Mouse (Mus musculus): ENCODE data around the gene Srpr. TPM values are rescaled to one million over a fixed set of nuclear protein-coding genes. Genes with fewer than 3 reads are reported as not detected.

Gene Srpr
- polyA plus RNA-seq, 1 experiment from 2014 or later, result 55.1 TPM

GRCm38 (mm10) chr9:35182832-35183231, 17.1 kb upstream of the Srpr start:
- DNase-seq (ENCODE audit: low spot score), result no peak
- no peak for ATAC-seq
- Histone ChIP-seq H3K9me3 (replicated peaks; ENCODE audit: control insufficient read depth, low read length) (no peaks in the 10 kb centered on the region), H3K27ac (ENCODE audit: low read depth, low read length) (no peak overlapping the region), H3K4me2 (ENCODE audit: low read length) (no peak overlapping the region), H3K4me3 (ENCODE audit: low read depth, low read length) (no peak overlapping the region), H3K4me1 (ENCODE audit: control insufficient read depth, insufficient read depth, low read length) (no peaks in the 10 kb centered on the region), H3K36me3 (ENCODE audit: control insufficient read depth, insufficient read depth, low read length) (no peaks in the 10 kb centered on the region; the same call in 1 of the 2 replicates), H3K27me3 (replicated peaks; ENCODE audit: control insufficient read depth, insufficient read depth, low read length) (no peaks in the 10 kb centered on the region), H3K9ac (ENCODE audit: low read length) (no peak overlapping the region)
- WGBS, result 85% methylated on average over 2 of the region's 2 CpGs

DNA sequence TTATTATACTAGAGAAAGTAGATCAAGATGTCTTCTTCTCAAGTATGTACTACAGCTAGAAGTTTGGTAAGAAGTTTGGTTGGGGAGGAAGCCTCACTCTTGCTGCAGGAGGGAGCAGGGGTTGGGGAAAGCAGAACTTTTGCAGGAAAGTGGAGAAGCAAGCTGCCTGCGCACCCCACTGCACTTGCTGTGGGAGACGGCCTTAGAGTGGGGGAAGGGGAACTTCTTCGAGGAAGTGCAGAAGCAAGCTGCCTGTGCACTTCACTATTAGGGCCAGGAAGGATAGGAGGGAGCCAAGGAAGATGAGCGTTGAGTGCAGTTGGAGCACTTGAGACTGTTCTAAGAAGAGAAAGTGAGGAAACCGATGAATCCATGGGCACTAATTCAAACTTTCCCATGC, 16.6 kb upstream of the Srpr start:
- Histone ChIP-seq H3K36me3 (ENCODE audit: control insufficient read depth, insufficient read depth, low read length) (no peaks in the 10 kb centered on the region; the same call in 1 of the 2 replicates), H3K4me1 (ENCODE audit: control insufficient read depth, insufficient read depth, low read length) (no peaks in the 10 kb centered on the region), H3K9me3 (replicated peaks; ENCODE audit: control insufficient read depth, low read length) (no peaks in the 10 kb centered on the region), H3K4me2 (ENCODE audit: low read length) (no peak overlapping the region), H3K9ac (ENCODE audit: low read length) (no peak overlapping the region), H3K4me3 (ENCODE audit: low read depth, low read length) (no peak overlapping the region), H3K27me3 (replicated peaks; ENCODE audit: control insufficient read depth, insufficient read depth, low read length) (no peaks in the 10 kb centered on the region), H3K27ac (ENCODE audit: low read depth, low read length) (no peak overlapping the region)
- WGBS, result 72% methylated on average over 5 of the region's 5 CpGs
- DNase-seq (ENCODE audit: low spot score), result no peak
- no peak for ATAC-seq

DNA sequence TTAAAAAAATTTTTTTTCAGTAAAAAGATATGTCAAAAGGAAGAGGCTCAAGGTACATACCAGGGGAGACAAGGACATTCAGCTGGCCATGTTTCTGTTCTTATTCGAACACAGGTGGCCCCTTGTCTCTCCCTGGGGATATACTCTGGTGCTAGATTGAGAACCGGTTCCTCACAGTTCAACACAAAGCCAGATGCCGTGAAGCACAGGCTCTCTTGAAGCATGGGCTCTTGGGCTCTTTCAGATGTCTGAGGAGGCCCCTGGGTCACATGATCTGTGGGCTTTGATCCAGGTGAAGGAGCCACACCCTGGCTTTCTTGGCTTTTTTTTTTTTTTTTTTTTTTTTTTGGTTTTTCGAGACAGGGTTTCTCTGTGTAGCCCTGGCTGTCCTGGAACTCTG, 13.5 kb upstream of the Srpr start:
- Histone ChIP-seq H3K27me3 (replicated peaks; ENCODE audit: control insufficient read depth, insufficient read depth, low read length) (no peaks in the 10 kb centered on the region), H3K36me3 (ENCODE audit: control insufficient read depth, insufficient read depth, low read length) (peaks cover 8% of the 10 kb centered on the region; the same call in 1 of the 2 replicates), H3K4me2 (ENCODE audit: low read length) (no peak overlapping the region), H3K27ac (ENCODE audit: low read depth, low read length) (no peak overlapping the region), H3K4me1 (ENCODE audit: control insufficient read depth, insufficient read depth, low read length) (0 out of 2 replicates have a peak, but pooled peaks cover 2% of the 10 kb centered on the region), H3K9ac (ENCODE audit: low read length) (no peak overlapping the region), H3K4me3 (ENCODE audit: low read depth, low read length) (no peak overlapping the region), H3K9me3 (replicated peaks; ENCODE audit: control insufficient read depth, low read length) (no peaks in the 10 kb centered on the region)
- ATAC-seq, result no peak
- DNase-seq (ENCODE audit: low spot score), result no peak
- whole genome bisulfite sequencing, result 78% methylated on average over 4 of the region's 4 CpGs

- Histone ChIP-seq H3K4me1 (ENCODE audit: control insufficient read depth, insufficient read depth, low read length) (0 out of 2 replicates have a peak, but pooled peaks cover 2% of the 10 kb centered on the region), H3K27me3 (replicated peaks; ENCODE audit: control insufficient read depth, insufficient read depth, low read length) (no peaks in the 10 kb centered on the region), H3K4me2 (ENCODE audit: low read length) (no peak overlapping the region), H3K27ac (ENCODE audit: low read depth, low read length) (no peak overlapping the region), H3K4me3 (ENCODE audit: low read depth, low read length) (no peak overlapping the region), H3K9me3 (replicated peaks; ENCODE audit: control insufficient read depth, low read length) (no peaks in the 10 kb centered on the region), H3K36me3 (ENCODE audit: control insufficient read depth, insufficient read depth, low read length) (peaks cover 8% of the 10 kb centered on the region; the same call in 1 of the 2 replicates), H3K9ac (ENCODE audit: low read length) (no peak overlapping the region)
- WGBS, result 89% methylated on average over 10 of the region's 10 CpGs
- ATAC-seq (no peak), DNase-seq (ENCODE audit: low spot score) (no peak)
Observed at GRCm38 (mm10) chr9:35187351-35187903, 12.5 kb upstream of the Srpr start.

DNA sequence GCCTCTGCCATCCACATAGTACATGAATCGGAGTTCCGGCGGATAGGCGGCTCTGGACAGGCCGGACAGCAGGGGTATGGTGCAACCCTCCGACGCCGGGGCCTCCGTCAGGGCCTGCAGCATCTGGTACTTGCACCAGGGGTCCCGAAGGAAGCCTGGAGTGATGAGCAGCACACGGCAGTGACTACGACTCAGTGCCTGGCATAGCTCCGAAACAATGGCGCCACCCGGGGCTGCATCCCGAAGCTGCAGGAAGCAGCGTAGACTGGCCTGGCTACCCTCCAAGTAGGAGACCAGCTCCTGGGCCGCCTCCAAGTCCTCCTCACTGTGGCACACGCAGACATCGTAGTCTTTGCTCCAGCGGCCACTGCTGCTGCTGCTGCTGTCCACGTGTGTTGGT, 11.3 kb upstream of the Srpr start:
- 0 out of 2 replicates have a peak, but pooled peaks cover 2% of the 10 kb centered on the region for H3K4me1 ChIP-seq (ENCODE audit: control insufficient read depth, insufficient read depth, low read length)
- H3K36me3 ChIP-seq (ENCODE audit: control insufficient read depth, insufficient read depth, low read length), result peaks cover 8% of the 10 kb centered on the region; the same call in 1 of the 2 replicates
- no peaks in the 10 kb centered on the region for H3K9me3 ChIP-seq (replicated peaks; ENCODE audit: control insufficient read depth, low read length)
- no peaks in the 10 kb centered on the region for H3K27me3 ChIP-seq (replicated peaks; ENCODE audit: control insufficient read depth, insufficient read depth, low read length)
- DNase-seq (ENCODE audit: low spot score) (peak; percentile 78), ATAC-seq (peak; percentile 60; the same call in 1 of the 2 replicates)
- WGBS, result 56% methylated on average over 22 of the region's 22 CpGs
- no peak overlapping the region for H3K9ac ChIP-seq (ENCODE audit: low read length)
- H3K4me3 ChIP-seq (ENCODE audit: low read depth, low read length), result no peak overlapping the region
- no peak overlapping the region for H3K4me2 ChIP-seq (ENCODE audit: low read length)
- H3K27ac ChIP-seq (ENCODE audit: low read depth, low read length), result no peak overlapping the region

GRCm38 (mm10) chr9:35192983-35193542, 6.9 kb upstream of the Srpr start:
- DNase-seq (ENCODE audit: low spot score), result no peak
- no peaks in the 10 kb centered on the region for H3K27me3 ChIP-seq (replicated peaks; ENCODE audit: control insufficient read depth, insufficient read depth, low read length)
- WGBS, result 78% methylated on average over 11 of the region's 11 CpGs
- H3K4me3 ChIP-seq (ENCODE audit: low read depth, low read length), result no peak overlapping the region
- H3K9me3 ChIP-seq (replicated peaks; ENCODE audit: control insufficient read depth, low read length), result no peaks in the 10 kb centered on the region
- no peak for ATAC-seq
- no peak overlapping the region for H3K27ac ChIP-seq (ENCODE audit: low read depth, low read length)
- no peak overlapping the region for H3K4me2 ChIP-seq (ENCODE audit: low read length)
- 0 out of 2 replicates have a peak, but pooled peaks cover 8% of the 10 kb centered on the region for H3K36me3 ChIP-seq (ENCODE audit: control insufficient read depth, insufficient read depth, low read length)
- H3K4me1 ChIP-seq (ENCODE audit: control insufficient read depth, insufficient read depth, low read length), result 0 out of 2 replicates have a peak, but pooled peaks cover 2% of the 10 kb centered on the region
- no peak overlapping the region for H3K9ac ChIP-seq (ENCODE audit: low read length)

GRCm38 (mm10) chr9:35194048-35194447, 5.9 kb upstream of the Srpr start:
- no peak overlapping the region for H3K4me2 ChIP-seq (ENCODE audit: low read length)
- no peak overlapping the region for H3K27ac ChIP-seq (ENCODE audit: low read depth, low read length)
- DNase-seq (ENCODE audit: low spot score) (no peak), ATAC-seq (no peak)
- H3K4me3 ChIP-seq (ENCODE audit: low read depth, low read length), result no peak overlapping the region
- no peak overlapping the region for H3K9ac ChIP-seq (ENCODE audit: low read length)
- 0 out of 2 replicates have a peak, but pooled peaks cover under 1% of the 10 kb centered on the region for H3K4me1 ChIP-seq (ENCODE audit: control insufficient read depth, insufficient read depth, low read length)
- WGBS, result 94% methylated on average over 3 of the region's 3 CpGs
- H3K36me3 ChIP-seq (ENCODE audit: control insufficient read depth, insufficient read depth, low read length), result 0 out of 2 replicates have a peak, but pooled peaks cover 5% of the 10 kb centered on the region
- H3K9me3 ChIP-seq (replicated peaks; ENCODE audit: control insufficient read depth, low read length), result no peaks in the 10 kb centered on the region
- no peaks in the 10 kb centered on the region for H3K27me3 ChIP-seq (replicated peaks; ENCODE audit: control insufficient read depth, insufficient read depth, low read length)

GRCm38 (mm10) chr9:35197625-35198024, 2.4 kb upstream of the Srpr start:
- H3K27me3 ChIP-seq (replicated peaks; ENCODE audit: control insufficient read depth, insufficient read depth, low read length), result no peaks in the 10 kb centered on the region
- H3K4me1 ChIP-seq (ENCODE audit: control insufficient read depth, insufficient read depth, low read length), result peaks cover 9% of the 10 kb centered on the region
- no peak for DNase-seq (ENCODE audit: low spot score)
- no peak for ATAC-seq
- no peak overlapping the region for H3K4me3 ChIP-seq (ENCODE audit: low read depth, low read length)
- no peak overlapping the region for H3K9ac ChIP-seq (ENCODE audit: low read length)
- 88% methylated on average over 3 of the region's 3 CpGs for WGBS
- no peak overlapping the region for H3K27ac ChIP-seq (ENCODE audit: low read depth, low read length)
- no peak overlapping the region for H3K4me2 ChIP-seq (ENCODE audit: low read length)
- H3K36me3 ChIP-seq (ENCODE audit: control insufficient read depth, insufficient read depth, low read length), result no peaks in the 10 kb centered on the region
- H3K9me3 ChIP-seq (replicated peaks; ENCODE audit: control insufficient read depth, low read length), result no peaks in the 10 kb centered on the region

DNA sequence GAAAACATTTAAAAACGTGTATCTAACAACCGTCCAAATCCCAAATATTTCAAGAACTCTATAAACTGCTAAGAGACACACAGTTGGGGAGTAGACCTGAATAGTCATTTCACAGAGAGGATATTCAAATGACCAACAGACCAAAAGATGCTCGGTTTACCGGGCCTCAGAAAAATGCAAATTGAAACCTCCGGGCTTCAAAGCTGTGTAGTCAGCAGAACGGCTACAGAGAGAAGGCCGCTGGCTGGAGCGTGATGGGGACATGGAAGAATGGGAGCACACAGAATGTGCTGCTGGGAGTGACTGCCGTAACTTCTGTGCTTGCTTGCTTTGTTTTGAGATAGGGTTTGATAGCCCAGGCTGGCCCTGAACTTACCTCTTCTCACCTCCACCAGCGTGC, 1.6 kb upstream of the Srpr start:
- H3K27me3 ChIP-seq (replicated peaks; ENCODE audit: control insufficient read depth, insufficient read depth, low read length), result no peaks in the 10 kb centered on the region
- no peak for ATAC-seq
- 77% methylated on average over 10 of the region's 10 CpGs for WGBS
- H3K9ac ChIP-seq (ENCODE audit: low read length), result no peak overlapping the region
- H3K4me2 ChIP-seq (ENCODE audit: low read length), result no peak overlapping the region
- H3K9me3 ChIP-seq (replicated peaks; ENCODE audit: control insufficient read depth, low read length), result no peaks in the 10 kb centered on the region
- H3K4me3 ChIP-seq (ENCODE audit: low read depth, low read length), result no peak overlapping the region
- DNase-seq (ENCODE audit: low spot score), result no peak
- peaks cover 9% of the 10 kb centered on the region for H3K4me1 ChIP-seq (ENCODE audit: control insufficient read depth, insufficient read depth, low read length)
- H3K27ac ChIP-seq (ENCODE audit: low read depth, low read length), result no peak overlapping the region
- no peaks in the 10 kb centered on the region for H3K36me3 ChIP-seq (ENCODE audit: control insufficient read depth, insufficient read depth, low read length)

All from forebrain, embryonic 14.5 days (tissue).